Mouse (Mus musculus) fibroblast of lung, adult 2 months (primary cell): ENCODE results near the gene Olfr1191-ps1.
"Not testable (repeated sequence)": the region's sequence is repeated elsewhere in the genome, so short reads cannot be mapped to it uniquely, and the experiment has no call there.

Source experiments
- DNase-seq: peaks from one replicate; pipeline ENCODE4 v3.0.0-alpha.2; 2011; ENCODE audit warnings: low read depth

Olfr1191-ps1 gene

GRCm38 (mm10) chr2:88640242-88640641 is at the start of gene Olfr1191-ps1:
Olfr1191-ps1 (plus strand) TSS chr2:88640542.
- DNase-seq, result not testable (repeated sequence)

GRCm38 (mm10) chr2:88648209-88648608 is 7.9 kb downstream of the Olfr1191-ps1 start, which contains the start of gene Olfr1192-ps1:
Olfr1192-ps1 (plus strand) TSS chr2:88648509.
- DNase-seq, result no peak

GRCm38 (mm10) chr2:88675328-88675727 is 35.0 kb downstream of the Olfr1191-ps1 start, which contains the start of gene Olfr1193:
Olfr1193 (plus strand) TSS chr2:88675628.
- DNase-seq, result not testable (repeated sequence)

GRCm38 (mm10) chr2:88689087-88689486 is 48.7 kb downstream of the Olfr1191-ps1 start, which contains the start of gene Olfr1195:
Olfr1195 (minus strand) TSS chr2:88689187.
- no peak for DNase-seq
